Mouse (Mus musculus): ENCODE measurements at regions not wholly inside any gene's neighbourhood (a gene's known extent, or its start where the extent isn't known, plus 50 kb on each side); places are given as distances from the start of the nearest gene placed in this dataset.

DNA sequence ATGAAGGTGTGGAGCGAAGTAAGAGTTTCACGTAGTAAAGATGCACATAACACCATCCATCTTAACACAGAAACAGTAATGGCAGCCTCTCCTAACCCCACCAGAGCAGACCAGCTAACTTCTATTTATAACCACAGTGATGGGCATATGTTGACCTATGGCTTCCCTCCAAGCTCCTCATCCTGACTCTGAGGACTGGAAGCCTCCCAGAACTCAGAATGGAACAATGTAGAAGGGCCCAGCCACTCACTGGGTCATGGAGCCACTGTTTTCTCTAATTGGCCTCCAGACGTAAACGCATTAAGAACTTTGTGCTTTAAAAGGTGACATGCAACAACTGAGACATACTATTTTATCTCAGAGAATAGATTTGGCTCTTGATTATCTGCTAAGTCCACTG lies 77.0 kb downstream of the Irs2 start:
- peak; percentile 31 for DNase-seq (ENCODE audit: low read depth, low spot score)

GRCm38 (mm10) chr8:10928836-10929235 lies 79.4 kb downstream of the Irs2 start:
- DNase-seq (ENCODE audit: low read depth, low spot score) = peak; percentile 60

GRCm38 (mm10) chr8:10928342-10928794 lies 79.9 kb downstream of the Irs2 start:
- peak; percentile 81 for DNase-seq (ENCODE audit: low read depth, low spot score)

GRCm38 (mm10) chr8:10927187-10927586 lies 81.1 kb downstream of the Irs2 start:
- DNase-seq (ENCODE audit: low read depth, low spot score) = peak; percentile 22

DNA sequence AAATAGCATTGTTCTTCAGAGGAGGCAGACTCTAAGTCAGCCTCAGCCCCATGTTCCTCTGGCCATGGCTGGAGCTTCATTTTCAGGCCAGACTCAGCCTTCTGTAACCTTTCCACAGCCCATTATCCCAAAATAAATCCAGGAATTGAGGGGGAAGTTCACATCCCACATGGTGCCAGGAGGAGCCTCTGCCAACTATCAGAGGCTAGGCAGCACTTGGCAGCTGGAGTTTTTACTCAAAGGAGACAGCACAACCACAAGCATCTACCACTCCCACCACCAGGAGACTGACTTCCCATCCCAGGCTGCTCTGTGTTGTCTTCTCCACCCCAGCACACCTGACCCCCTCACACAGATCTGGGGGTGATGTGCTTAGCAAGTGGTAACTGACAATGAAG lies 81.7 kb downstream of the Irs2 start:
- peak; percentile 82 for DNase-seq (ENCODE audit: low read depth, low spot score)

GRCm38 (mm10) chr8:10925582-10926517 lies 82.4 kb downstream of the Irs2 start:
- peak; percentile 83 for DNase-seq (ENCODE audit: low read depth, low spot score)

DNA sequence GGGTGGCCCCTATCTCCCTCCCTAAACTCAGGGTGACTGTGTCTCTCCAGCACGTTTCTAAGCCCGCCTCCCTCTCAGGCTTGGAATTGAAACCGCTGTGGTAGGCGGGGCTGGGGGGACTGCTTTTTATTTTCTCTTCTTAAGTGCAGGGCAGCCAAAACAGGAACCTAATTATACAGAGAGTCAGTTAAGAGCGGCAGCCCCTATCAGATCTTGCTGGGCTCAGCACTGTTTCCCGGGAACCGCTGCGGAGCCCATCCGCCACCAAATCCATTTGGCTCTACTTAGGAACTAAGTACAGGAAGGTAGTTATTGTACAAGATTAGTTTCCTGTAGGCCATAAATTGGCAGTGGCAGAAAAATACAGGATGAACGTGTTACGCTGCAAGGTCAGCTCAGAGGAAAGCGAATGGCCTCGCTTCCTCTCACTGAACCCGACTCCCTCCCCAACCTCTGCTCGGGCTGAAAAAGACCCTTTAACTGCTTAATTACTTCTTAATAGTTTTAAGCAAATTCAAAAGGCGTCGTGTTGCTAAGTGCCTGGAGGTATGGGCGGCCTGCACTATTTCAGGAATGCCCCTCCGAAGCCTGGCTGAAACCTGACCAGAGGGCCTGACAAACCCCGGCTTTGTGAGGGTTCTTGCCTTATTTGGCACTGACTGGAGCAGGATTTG lies 83.6 kb downstream of the Irs2 start:
- DNase-seq (ENCODE audit: low read depth, low spot score) = peak; percentile 57

DNA sequence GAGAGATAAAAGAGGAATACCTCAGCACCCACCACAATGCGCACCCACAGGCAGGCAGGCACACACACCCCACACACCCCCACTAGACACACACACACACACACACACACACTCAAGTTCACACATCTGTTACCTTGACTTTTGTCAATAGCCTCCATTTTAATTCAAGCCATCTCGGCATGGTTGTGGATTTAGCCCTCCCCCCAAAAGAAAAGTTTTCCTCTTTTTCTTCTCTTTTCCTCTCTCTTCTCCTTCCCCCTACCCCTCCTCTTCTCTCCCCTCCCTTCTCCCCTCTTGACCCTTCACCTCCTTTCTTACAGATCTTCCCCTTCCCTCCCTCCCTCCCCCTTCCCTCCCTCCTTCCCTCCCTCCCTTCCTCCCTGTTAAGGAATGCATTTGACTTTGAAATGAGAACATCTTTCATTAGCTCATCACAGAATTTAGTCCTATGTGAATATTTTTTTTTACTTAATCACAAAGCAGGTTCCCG lies 84.2 kb downstream of the Irs2 start:
- no peak for DNase-seq (ENCODE audit: low read depth, low spot score)

DNA sequence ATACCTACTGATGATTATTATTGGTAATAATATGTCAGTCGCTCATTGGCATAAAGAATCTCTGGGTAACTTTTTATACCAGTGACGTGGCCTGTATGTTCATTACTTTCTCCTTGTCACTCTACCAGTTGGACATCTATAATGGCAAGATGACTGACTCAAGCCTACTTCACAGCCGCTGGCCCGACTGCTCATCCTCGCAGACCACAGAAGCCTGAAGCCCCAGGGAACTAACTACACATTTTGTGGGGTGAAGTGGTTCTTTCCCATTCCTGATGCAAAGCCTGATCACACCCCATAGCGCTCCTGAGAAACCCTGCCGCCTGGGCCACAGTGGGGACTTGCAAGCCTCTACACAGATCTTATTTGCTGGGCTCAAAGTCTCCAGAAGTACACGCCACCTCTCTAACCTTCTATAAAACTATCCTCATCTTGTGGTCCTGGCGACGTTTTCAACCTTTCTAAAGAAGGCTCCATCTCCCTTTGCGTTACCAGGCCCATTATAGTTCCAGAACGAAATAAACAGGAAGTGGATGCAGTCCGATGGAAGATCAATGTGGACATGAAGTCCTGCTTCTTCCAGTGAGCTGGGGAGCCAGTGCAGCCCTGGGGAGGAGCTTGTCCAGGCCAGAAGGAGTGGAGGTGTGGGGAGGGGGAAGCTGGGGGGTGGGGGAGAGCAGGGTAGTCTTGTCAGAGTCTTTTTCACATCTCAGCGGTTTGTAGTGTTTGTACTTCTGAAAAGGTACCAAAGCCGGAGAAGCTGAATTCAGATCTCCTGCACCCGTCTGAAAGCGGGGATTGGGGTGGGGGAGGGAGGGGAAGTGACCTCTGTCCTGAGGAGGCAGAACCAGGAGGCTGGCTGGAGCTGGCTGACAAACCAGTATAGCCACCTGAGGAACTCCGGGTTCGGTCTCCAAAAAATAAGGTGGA lies 84.9 kb downstream of the Irs2 start:
- DNase-seq (ENCODE audit: low read depth, low spot score) = no peak

DNA sequence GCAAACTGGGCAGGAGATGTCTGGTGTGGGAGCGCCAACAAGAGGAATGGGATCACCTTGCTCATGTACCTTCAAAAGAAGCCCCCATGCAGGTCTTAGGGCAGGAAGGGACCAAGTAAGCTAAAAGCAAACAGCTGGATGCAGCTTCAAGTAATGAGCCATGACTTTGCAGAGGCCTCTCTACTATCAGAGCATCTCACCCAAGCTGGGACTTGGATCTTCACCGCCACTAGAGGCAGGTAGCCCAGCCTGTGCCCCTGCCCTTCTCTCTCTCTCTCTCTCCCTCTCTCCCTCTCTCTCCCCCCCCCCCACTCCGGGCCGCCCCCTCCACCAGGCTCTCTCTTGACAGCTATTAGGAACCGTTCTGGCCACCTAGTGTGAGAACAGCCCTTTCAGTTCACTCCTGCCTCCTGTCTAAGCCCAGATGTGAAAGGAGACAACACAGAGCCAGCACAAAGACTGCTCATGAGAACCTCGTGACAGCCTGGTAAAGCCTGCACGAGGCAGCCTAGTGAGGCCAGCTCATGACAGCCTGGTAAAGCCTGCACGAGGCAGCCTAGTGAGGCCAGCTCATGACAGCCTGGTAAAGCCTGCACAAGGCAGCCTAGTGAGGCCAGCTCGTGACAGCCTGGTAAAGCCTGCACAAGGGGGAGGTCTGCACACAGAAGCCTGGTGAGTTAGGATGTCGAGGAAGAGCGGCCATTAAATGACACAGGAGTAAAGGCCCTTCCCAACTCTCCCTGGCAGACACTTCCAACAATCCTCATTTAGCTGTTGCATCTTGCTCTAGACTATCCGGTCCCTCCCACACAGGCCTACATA lies 85.8 kb downstream of the Irs2 start:
- no peak for DNase-seq (ENCODE audit: low read depth, low spot score)

- peak; percentile 67 for DNase-seq (ENCODE audit: low read depth, low spot score)
These were observed 86.6 kb downstream of the Irs2 start for GRCm38 (mm10) chr8:10921439-10922191.

GRCm38 (mm10) chr8:10919620-10920019 lies 88.6 kb downstream of the Irs2 start:
- peak; percentile 25 for DNase-seq (ENCODE audit: low read depth, low spot score)

DNA sequence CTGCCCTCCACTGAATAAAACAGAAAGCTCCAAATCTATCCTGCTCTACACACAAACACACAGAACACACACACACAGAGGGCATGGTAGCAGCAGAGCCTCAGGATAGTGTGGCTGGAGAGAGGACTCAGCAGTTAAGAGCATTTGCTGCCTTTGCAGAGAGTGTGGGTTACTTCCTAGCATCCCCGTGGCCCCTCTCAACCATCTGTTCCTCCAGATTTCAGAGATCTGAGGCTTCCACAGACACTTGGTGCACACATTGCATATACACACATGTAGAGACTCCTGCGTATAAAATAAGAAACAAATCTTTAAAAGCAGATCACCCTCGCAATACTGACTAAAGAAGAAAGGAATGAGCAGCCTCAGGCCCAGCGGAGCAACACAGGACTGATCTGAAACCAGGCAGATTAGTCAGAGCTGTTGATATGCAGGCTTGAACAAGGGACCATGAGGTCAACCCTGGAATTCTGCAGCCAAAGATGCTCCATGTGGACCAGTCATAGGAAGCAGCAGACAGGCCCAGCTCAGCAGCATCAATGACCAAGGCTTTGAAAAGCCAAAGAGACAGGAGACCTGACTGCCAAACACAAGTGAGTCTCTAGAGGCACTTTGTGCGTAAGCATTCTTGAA lies 89.7 kb downstream of the Irs2 start:
- DNase-seq (ENCODE audit: low read depth, low spot score) = peak; percentile 66

DNA sequence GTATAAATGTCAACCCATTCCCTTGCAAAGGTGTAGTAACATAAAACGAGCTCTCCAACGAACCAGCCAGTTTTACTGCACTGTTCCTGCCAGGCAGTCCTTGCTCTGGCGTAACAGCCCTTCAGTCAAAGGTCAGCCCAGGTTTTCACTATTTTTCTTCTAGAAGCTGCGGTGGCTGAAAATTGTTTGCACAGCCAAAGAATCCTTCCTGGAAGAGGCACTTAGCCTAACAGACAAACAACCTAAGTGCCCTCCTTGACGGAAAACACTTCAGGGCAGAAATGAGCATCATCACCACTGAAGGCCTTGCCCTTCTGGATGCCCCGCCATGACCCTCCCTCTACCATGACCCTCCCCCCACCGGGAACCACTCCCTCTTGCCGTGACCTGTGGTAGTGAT lies 93.6 kb downstream of the Irs2 start:
- DNase-seq (ENCODE audit: low read depth, low spot score) = no peak

- DNase-seq (ENCODE audit: low read depth, low spot score) = no peak
These were observed 95.8 kb downstream of the Irs2 start for GRCm38 (mm10) chr8:10912436-10912835.

DNA sequence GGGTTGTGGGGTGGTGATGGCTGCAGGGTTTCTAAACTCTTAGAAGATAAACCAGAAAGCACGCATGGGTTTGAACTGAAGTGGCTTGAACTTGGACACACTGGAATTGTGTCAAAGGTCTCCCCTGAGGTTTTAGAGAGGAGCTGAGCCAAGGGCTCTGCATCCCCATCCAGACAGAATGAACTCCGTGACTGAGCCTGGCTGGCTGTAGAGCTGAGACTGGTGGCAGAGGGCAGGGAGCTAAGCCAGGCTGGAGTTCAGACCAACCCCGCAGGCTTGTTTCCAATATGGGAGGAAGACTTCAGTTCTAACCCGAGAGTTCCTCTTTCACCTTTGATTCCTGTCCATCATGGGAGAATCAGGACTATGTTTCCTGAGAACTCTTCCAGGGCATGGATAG lies 96.9 kb downstream of the Irs2 start:
- DNase-seq (ENCODE audit: low read depth, low spot score) = peak; percentile 56

DNA sequence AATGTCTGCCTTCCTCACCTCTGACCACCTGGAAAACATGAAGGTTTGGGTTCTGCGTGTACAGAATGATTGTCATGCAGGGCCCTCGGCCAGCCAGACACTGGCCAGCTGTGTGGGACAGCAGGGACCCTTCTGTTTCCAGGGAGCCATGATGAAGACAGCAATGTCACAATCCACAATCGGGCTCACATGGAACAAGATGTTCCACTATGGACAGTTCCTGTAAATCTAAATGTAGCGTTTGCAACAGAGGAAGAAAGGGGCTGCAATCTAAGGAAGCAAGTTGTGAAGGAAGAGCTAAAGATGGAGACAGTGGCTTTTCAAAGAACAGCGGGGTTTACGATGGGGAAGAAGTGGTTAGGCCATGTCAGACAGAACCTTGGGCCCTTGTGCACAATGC lies 97.3 kb downstream of the Irs2 start:
- DNase-seq (ENCODE audit: low read depth, low spot score) = no peak

DNA sequence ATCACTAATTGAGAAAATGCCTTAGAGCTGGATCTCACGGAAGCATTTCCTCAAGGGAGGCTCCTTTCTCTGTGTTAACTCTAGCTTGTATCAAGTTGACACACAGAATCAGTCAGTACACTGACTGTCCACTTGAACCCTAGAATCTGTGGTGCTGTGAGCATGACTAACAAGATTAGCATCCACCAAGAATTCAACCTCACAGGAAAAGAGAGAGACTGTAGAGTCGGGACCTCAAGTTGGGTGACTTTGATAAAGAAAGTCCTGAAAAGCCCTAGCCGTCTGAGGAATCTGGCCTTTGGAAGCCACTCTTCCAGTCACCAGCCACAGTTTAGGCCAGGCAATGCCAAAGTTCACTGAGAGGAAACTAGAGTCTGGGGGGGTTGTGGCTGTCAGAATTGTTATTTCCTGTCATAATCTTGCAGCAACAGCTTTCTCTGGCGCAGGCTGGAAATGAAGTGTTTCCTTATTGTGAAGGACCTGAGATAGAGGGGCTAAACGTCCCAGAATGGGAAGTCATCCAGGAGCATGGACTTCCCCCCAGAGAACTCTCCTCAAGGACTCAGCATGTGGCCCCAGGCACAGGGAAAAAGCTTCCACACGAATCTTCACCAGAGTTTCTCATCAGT lies 97.9 kb downstream of the Irs2 start:
- peak; percentile 91 for DNase-seq (ENCODE audit: low read depth, low spot score)

- no peak for DNase-seq (ENCODE audit: low read depth, low spot score)
These were observed 99.1 kb downstream of the Irs2 start for GRCm38 (mm10) chr8:10909155-10909554.

Measured in 3T3-L1 (cell line).